Mouse (Mus musculus) forebrain, embryonic 15.5 days (tissue): ENCODE data around the gene Hist1h3d. TPM values are rescaled to one million over a fixed set of nuclear protein-coding genes. Genes with fewer than 3 reads are reported as not detected.
"Not testable (repeated sequence)": the region's sequence is repeated elsewhere in the genome, so short reads cannot be mapped to it uniquely, and the experiment has no call there.

Experiments used
- ATAC-seq: fragments of 200-750 bp; cut with Nextera tagmentation; replicated peaks from 2 replicates; pipeline ENCODE4 v1.8.0; 2017; ENCODE audit warnings: mild to moderate bottlenecking, moderate TSS enrichment, moderate library complexity
- H3K27ac ChIP-seq: fragments of 300-500 bp; sonication (generic); replicated peaks from 2 replicates; pipeline ENCODE4 v1.5.1; 2015; ENCODE audit warnings: mild to moderate bottlenecking, inconsistent platforms
- H3K27me3 ChIP-seq: fragments of 300-500 bp; sonication (generic); 2 replicates; pipeline ENCODE4 v1.6.1; 2015; ENCODE audit warnings: inconsistent platforms
- H3K36me3 ChIP-seq: fragments of 300-500 bp; sonication (generic); 2 replicates; pipeline ENCODE4 v1.6.1; 2015; ENCODE audit warnings: mild to moderate bottlenecking, inconsistent platforms
- H3K4me1 ChIP-seq: fragments of 300-500 bp; sonication (generic); 2 replicates; pipeline ENCODE4 v1.6.1; 2015; ENCODE audit warnings: inconsistent platforms
- H3K4me2 ChIP-seq: fragments of 300-500 bp; sonication (generic); replicated peaks from 2 replicates; pipeline ENCODE4 v1.6.1; 2015; ENCODE audit warnings: mild to moderate bottlenecking, inconsistent platforms
- H3K4me3 ChIP-seq: fragments of 300-500 bp; sonication (generic); 2 replicates; pipeline ENCODE4 v1.5.1; 2015; ENCODE audit warnings: mild to moderate bottlenecking, inconsistent platforms
- H3K9ac ChIP-seq: fragments of 300-500 bp; sonication (generic); replicated peaks from 2 replicates; pipeline ENCODE4 v1.6.1; 2015; ENCODE audit warnings: mild to moderate bottlenecking, inconsistent platforms
- H3K9me3 ChIP-seq: fragments of 300-500 bp; sonication (generic); 2 replicates; pipeline ENCODE4 v1.6.1; 2016; ENCODE audit warnings: inconsistent platforms
- WGBS: fragments of 180-500 bp; shearing (Covaris S2); methylation state at CpG from one replicate; pipeline ENCODE4 v1.1.7; 2015; ENCODE audit warnings: mixed read lengths; 5-methylcytosine and 5-hydroxymethylcytosine counted together
- microRNA-seq: library from miRNA; unstranded; fragments of <30 nt; microRNA quantifications from one replicate; pipeline ENCODE4, GENCODE M21; 2016
- polyA plus RNA-seq: library from polyadenylated mRNA; unstranded; fragments of >200 nt; fragmentation: Nextera tagmentation; extraction: Ambion mirVana; gene quantifications from 2 replicates; pipeline ENCODE4 v1.2.1, GENCODE M21; 2015

The Hist1h3d gene
- polyA plus RNA-seq, 1 experiment from 2014 or later, result 4.5 TPM

- Histone ChIP-seq H3K36me3 (no peaks in the 10 kb centered on the region), H3K27ac (peak overlapping the region; percentile 94), H3K27me3 (no peaks in the 10 kb centered on the region), H3K4me2 (peak overlapping the region; percentile 96), H3K4me1 (peaks cover 25% of the 10 kb centered on the region), H3K4me3 (peak overlapping the region; percentile 69), H3K9ac (peak overlapping the region; percentile 85), H3K9me3 (no peaks in the 10 kb centered on the region)
- peak; percentile 91 for ATAC-seq
- under 1% methylated on average over 18 of the region's 18 CpGs for WGBS
Observed at GRCm38 (mm10) chr13:23621532-23622174, 46.1 kb downstream of the Hist1h3d start.

DNA sequence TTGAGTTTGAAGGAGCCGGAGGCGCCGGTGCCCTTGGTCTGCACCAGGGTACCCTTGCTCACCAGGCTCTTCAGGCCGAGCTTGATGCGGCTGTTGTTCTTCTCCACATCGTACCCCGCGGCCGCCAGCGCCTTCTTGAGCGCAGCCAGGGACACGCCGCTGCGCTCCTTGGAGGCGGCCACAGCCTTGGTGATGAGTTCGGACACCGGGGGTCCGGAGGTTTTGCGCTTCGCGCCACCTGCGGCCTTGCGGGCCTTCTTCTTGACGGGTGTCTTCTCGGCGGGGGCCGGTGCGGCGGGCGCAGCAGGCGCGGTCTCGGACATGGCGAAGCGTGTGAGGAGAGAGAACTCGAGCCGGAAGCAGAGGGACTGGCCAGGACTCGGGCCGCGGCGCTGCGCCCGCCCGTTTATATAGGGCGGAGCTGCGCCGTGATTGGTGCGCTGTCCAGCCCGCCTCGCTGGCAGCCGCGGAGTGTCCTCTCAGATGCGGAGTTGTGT lies 46.7 kb downstream of the Hist1h3d start, which contains the start of gene Hist1h1e:
Gene Hist1h1e (minus strand): TSS at position 384 of the 497 bp plus-strand sequence.
- peak within 1 kb of the TSS; percentile 69 for H3K4me3 ChIP-seq
- H3K27ac ChIP-seq, result peak within 1 kb of the TSS; percentile 94
- under 1% methylated on average over 53 of the region's 53 CpGs for WGBS
- not testable (repeated sequence) for H3K9me3 ChIP-seq, H3K27me3 ChIP-seq, H3K36me3 ChIP-seq
- H3K4me2 ChIP-seq, result peak within 1 kb of the TSS; percentile 96
- peak; percentile 91 for ATAC-seq
- H3K9ac ChIP-seq, result peak within 1 kb of the TSS; percentile 85
- H3K4me1 ChIP-seq, result peaks cover 25% of the 10 kb centered on the region

DNA sequence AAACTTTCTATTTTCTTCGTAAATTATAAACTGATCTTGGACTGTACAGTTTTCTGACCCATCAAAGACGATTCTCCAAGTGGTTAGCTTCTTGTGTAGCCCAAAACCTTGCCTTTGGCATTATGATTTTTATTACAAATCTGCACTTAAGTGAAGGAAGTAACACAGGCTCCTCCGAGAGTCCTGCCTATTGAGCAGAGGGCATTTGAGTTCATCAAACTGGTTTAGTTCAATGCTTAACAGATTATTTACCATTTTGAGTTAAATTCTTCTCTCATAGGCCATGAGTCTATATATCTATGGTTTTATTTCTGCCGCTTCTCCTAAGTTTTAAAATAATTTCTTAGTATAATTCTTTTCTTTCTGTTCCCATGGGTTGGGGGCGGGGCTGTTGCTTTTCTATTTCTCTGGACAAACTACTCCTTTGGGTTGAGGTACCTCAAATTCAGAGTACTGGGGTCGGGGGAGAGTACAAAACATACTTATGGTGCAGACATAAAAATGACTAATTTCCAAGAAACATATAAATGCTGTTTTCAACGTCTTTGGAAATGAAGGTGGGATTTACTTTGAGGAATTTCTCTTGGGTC lies 47.4 kb downstream of the Hist1h3d start:
- 29% methylated on average over 7 of the region's 7 CpGs for WGBS
- Histone ChIP-seq H3K27ac (peak overlapping the region; percentile 94), H3K27me3 (no peaks in the 10 kb centered on the region), H3K4me3 (peak overlapping the region; percentile 69), H3K9me3 (no peaks in the 10 kb centered on the region), H3K4me1 (peaks cover 25% of the 10 kb centered on the region), H3K9ac (peak overlapping the region; percentile 85; the same call in 1 of the 2 replicates), H3K36me3 (no peaks in the 10 kb centered on the region), H3K4me2 (peak overlapping the region; percentile 96)
- ATAC-seq, result no peak

Small RNAs within 50 kb of the gene (microRNA-seq; reads per million reads assigned to microRNA genes)
- not detected for gene Gm44297
- gene Gm44359, result not detected
- gene Gm44394, result not detected

Other genes with a start within 250 kb of the Hist1h3d start
- gene Zfp322a, start 206.6 kb upstream of the Hist1h3d start, polyA plus RNA-seq, result 58.3 and 60.9 TPM in 2 replicates
- 13.0 and 13.2 TPM in 2 replicates for gene Abt1, start 151.9 kb upstream of the Hist1h3d start, polyA plus RNA-seq
- gene Btn1a1, start 109.9 kb upstream of the Hist1h3d start, polyA plus RNA-seq, result 0.05 and 0.08 TPM in 2 replicates
- gene Btn2a2, start 86.9 kb upstream of the Hist1h3d start, polyA plus RNA-seq, result 0.11 TPM in 1 of 2 replicates, not detected in the other
- 4.9 and 6.0 TPM in 2 replicates for gene Hist1h4h, start 44.7 kb upstream of the Hist1h3d start, polyA plus RNA-seq
- 2.8 and 6.7 TPM in 2 replicates for gene Hist1h2af, start 41.9 kb upstream of the Hist1h3d start, polyA plus RNA-seq
- gene Hist1h3g, start 40.3 kb upstream of the Hist1h3d start, polyA plus RNA-seq, result 2.7 and 3.4 TPM in 2 replicates
- gene Hist1h2bh, start 32.4 kb upstream of the Hist1h3d start, polyA plus RNA-seq, result 0.37 and 0.59 TPM in 2 replicates
- 0.46 and 0.94 TPM in 2 replicates for gene Hist1h3f, start 31.7 kb upstream of the Hist1h3d start, polyA plus RNA-seq
- gene Hist1h4f, start 24.1 kb upstream of the Hist1h3d start, polyA plus RNA-seq, result 0.70 and 0.73 TPM in 2 replicates
- gene Hist1h1d, start 22.5 kb upstream of the Hist1h3d start, polyA plus RNA-seq, result 0.23 and 0.25 TPM in 2 replicates
- gene Hist1h3e, start 13.4 kb upstream of the Hist1h3d start, polyA plus RNA-seq, result 2.6 and 2.7 TPM in 2 replicates
- 48.1 and 55.0 TPM in 2 replicates for gene Hist1h2ae, start 4.5 kb upstream of the Hist1h3d start, polyA plus RNA-seq
- 4.7 and 5.6 TPM in 2 replicates for gene Hist1h2bg, start 4.4 kb upstream of the Hist1h3d start, polyA plus RNA-seq
- 1.6 and 2.9 TPM in 2 replicates for gene Hist1h2bf, start 1.6 kb upstream of the Hist1h3d start, polyA plus RNA-seq
- 1.5 and 2.0 TPM in 2 replicates for gene Hist1h2ad, start 1.4 kb upstream of the Hist1h3d start, polyA plus RNA-seq
- gene Hist1h4d, start 5.8 kb downstream of the Hist1h3d start, polyA plus RNA-seq, result 76.0 and 88.6 TPM in 2 replicates
- 1.9 and 2.5 TPM in 2 replicates for gene Hist1h2be, start 45.4 kb downstream of the Hist1h3d start, polyA plus RNA-seq
- 11.6 and 13.7 TPM in 2 replicates for gene Hist1h1e, start 46.8 kb downstream of the Hist1h3d start, polyA plus RNA-seq
- 1.0 and 1.1 TPM in 2 replicates for gene Hist1h2ac, start 108.2 kb downstream of the Hist1h3d start, polyA plus RNA-seq
- 33.7 and 35.6 TPM in 2 replicates for gene Hist1h2bc, start 108.4 kb downstream of the Hist1h3d start, polyA plus RNA-seq
- gene Hist1h1t, start 120.1 kb downstream of the Hist1h3d start, polyA plus RNA-seq, result 0.20 TPM in 1 of 2 replicates, not detected in the other
- 3.7 and 4.4 TPM in 2 replicates for gene Hist1h4c, start 122.7 kb downstream of the Hist1h3d start, polyA plus RNA-seq
- 2.0 and 3.4 TPM in 2 replicates for gene Hfe, start 135.1 kb downstream of the Hist1h3d start, polyA plus RNA-seq
- 22.8 and 24.6 TPM in 2 replicates for gene Hist1h1c, start 163.0 kb downstream of the Hist1h3d start, polyA plus RNA-seq
- 3.9 and 4.1 TPM in 2 replicates for gene Hist1h3c, start 169.8 kb downstream of the Hist1h3d start, polyA plus RNA-seq
- gene Hist1h2bb, start 171.0 kb downstream of the Hist1h3d start, polyA plus RNA-seq, result 1.8 and 2.0 TPM in 2 replicates
- 26.0 and 31.2 TPM in 2 replicates for gene Hist1h2ab, start 175.4 kb downstream of the Hist1h3d start, polyA plus RNA-seq
- 7.9 and 11.7 TPM in 2 replicates for gene Hist1h3b, start 176.5 kb downstream of the Hist1h3d start, polyA plus RNA-seq
- gene Hist1h4b, start 181.2 kb downstream of the Hist1h3d start, polyA plus RNA-seq, result 2.8 and 3.8 TPM in 2 replicates
- 0.38 TPM in 1 of 2 replicates, not detected in the other for gene Hist1h4a, start 185.5 kb downstream of the Hist1h3d start, polyA plus RNA-seq
- gene Hist1h3a, start 186.6 kb downstream of the Hist1h3d start, polyA plus RNA-seq, result 2.7 and 3.2 TPM in 2 replicates
- gene Hist1h1a, start 187.9 kb downstream of the Hist1h3d start, polyA plus RNA-seq, result 1.5 TPM in 2 replicates
- 0.11 TPM in 1 of 2 replicates, not detected in the other for gene Trim38, start 194.2 kb downstream of the Hist1h3d start, polyA plus RNA-seq
- not detected in 2 replicates for gene Slc17a2, start 231.2 kb downstream of the Hist1h3d start, polyA plus RNA-seq